Mouse (Mus musculus) heart, embryonic 11.5 days (tissue): Measurements from ENCODE around the gene Sema4d. TPM values are rescaled to one million over a fixed set of nuclear protein-coding genes. Genes with fewer than 3 reads are reported as not detected.

Experiments
- ATAC-seq: fragments of 200-750 bp; cut with Nextera tagmentation; replicated peaks from 2 replicates; pipeline ENCODE4 v1.8.0; 2017; ENCODE audit warnings: moderate library complexity; ENCODE audit not compliant: insufficient number of reproducible peaks, low FRiP score, low TSS enrichment
- H3K27ac ChIP-seq: fragments of 300-500 bp; sonication (generic); 2 replicates; pipeline ENCODE4 v1.5.1; 2014; ENCODE audit warnings: mild to moderate bottlenecking, low read depth, low read length
- H3K27me3 ChIP-seq: fragments of 300-500 bp; sonication (generic); 2 replicates; pipeline ENCODE4 v1.6.1; 2014; ENCODE audit warnings: mild to moderate bottlenecking, low read length, mixed read lengths; ENCODE audit not compliant: control insufficient read depth, insufficient read depth
- H3K36me3 ChIP-seq: fragments of 300-500 bp; sonication (generic); 2 replicates; pipeline ENCODE4 v1.6.1; 2014; ENCODE audit warnings: mild to moderate bottlenecking, low read length, moderate library complexity, mixed read lengths; ENCODE audit not compliant: control insufficient read depth, insufficient read depth
- H3K4me1 ChIP-seq: fragments of 300-500 bp; sonication (generic); 2 replicates; pipeline ENCODE4 v1.6.1; 2014; ENCODE audit warnings: low read length; ENCODE audit not compliant: control insufficient read depth, insufficient read depth
- H3K4me2 ChIP-seq: fragments of 300-500 bp; sonication (generic); 2 replicates; pipeline ENCODE4 v1.6.1; 2014; ENCODE audit warnings: mild to moderate bottlenecking, moderate library complexity
- H3K4me3 ChIP-seq: fragments of 300-500 bp; sonication (generic); 2 replicates; pipeline ENCODE4 v1.5.1; 2014; ENCODE audit warnings: low read depth, low read length
- H3K9ac ChIP-seq: fragments of 300-500 bp; sonication (generic); 2 replicates; pipeline ENCODE4 v1.6.1; 2014; ENCODE audit warnings: mild to moderate bottlenecking, low read depth, low read length, moderate library complexity
- H3K9me3 ChIP-seq: fragments of 300-500 bp; sonication (generic); replicated peaks from 2 replicates; pipeline ENCODE4 v1.6.1; 2016; ENCODE audit warnings: low read length; ENCODE audit not compliant: control insufficient read depth
- WGBS: fragments of 180-500 bp; shearing (Covaris S2); extraction: QIAGEN DNeasy Blood & Tissue Kit; methylation state at CpG from one replicate; pipeline ENCODE4 v1.1.7; 2014; ENCODE audit not compliant: insufficient replicate concordance; 5-methylcytosine and 5-hydroxymethylcytosine counted together
- polyA plus RNA-seq: library from polyadenylated mRNA; unstranded; fragments of >200 nt; fragmentation: Nextera tagmentation; extraction: Ambion mirVana; gene quantifications from 2 replicates; pipeline ENCODE4 v1.2.1, GENCODE M21; 2014

Sema4d gene
- polyA plus RNA-seq, 1 experiment from 2014 or later: 11.0 TPM

DNA sequence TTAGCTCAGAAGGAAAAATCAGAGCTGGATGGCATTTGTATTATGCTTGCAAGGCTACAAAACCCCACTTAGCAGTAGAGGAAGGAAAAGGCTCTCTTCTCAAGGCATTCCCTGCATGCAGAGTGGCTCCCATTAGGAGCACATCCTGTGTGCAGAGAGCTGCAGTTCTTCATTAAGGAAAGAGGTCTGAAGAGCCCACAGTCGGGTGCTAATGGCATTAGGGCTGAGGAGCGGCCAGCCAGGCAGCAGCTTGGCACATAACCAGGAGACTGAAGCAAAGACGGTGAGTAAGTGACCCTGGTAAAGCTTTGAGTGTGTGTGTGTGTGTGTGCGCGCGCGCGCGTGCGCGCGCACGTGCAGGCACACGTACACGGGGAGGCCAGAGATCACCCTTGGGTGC lies 12.7 kb upstream of the Sema4d start:
- WGBS: 77% methylated on average over 15 of the region's 15 CpGs
- Histone ChIP-seq H3K9ac (no peak overlapping the region), H3K27me3 (no peaks in the 10 kb centered on the region), H3K4me3 (no peak overlapping the region), H3K4me1 (no peaks in the 10 kb centered on the region), H3K27ac (no peak overlapping the region), H3K36me3 (no peaks in the 10 kb centered on the region), H3K9me3 (no peaks in the 10 kb centered on the region), H3K4me2 (no peak overlapping the region)
- ATAC-seq: no peak

GRCm38 (mm10) chr13:51805634-51806033 lies 12.1 kb upstream of the Sema4d start:
- no peak for ATAC-seq
- Histone ChIP-seq H3K9ac (no peak overlapping the region), H3K27ac (no peak overlapping the region), H3K4me2 (no peak overlapping the region), H3K36me3 (no peaks in the 10 kb centered on the region), H3K4me3 (no peak overlapping the region), H3K9me3 (no peaks in the 10 kb centered on the region), H3K4me1 (peaks cover 5% of the 10 kb centered on the region; the same call in 1 of the 2 replicates), H3K27me3 (no peaks in the 10 kb centered on the region)
- 74% methylated on average over 4 of the region's 4 CpGs for WGBS

GRCm38 (mm10) chr13:51800921-51801320 lies 7.4 kb upstream of the Sema4d start:
- Histone ChIP-seq H3K27ac (no peak overlapping the region), H3K9ac (no peak overlapping the region), H3K36me3 (no peaks in the 10 kb centered on the region), H3K4me2 (no peak overlapping the region), H3K4me1 (peaks cover 8% of the 10 kb centered on the region; the same call in 1 of the 2 replicates), H3K9me3 (no peaks in the 10 kb centered on the region), H3K4me3 (no peak overlapping the region), H3K27me3 (no peaks in the 10 kb centered on the region)
- WGBS: 59% methylated on average over 9 of the region's 9 CpGs
- no peak for ATAC-seq

DNA sequence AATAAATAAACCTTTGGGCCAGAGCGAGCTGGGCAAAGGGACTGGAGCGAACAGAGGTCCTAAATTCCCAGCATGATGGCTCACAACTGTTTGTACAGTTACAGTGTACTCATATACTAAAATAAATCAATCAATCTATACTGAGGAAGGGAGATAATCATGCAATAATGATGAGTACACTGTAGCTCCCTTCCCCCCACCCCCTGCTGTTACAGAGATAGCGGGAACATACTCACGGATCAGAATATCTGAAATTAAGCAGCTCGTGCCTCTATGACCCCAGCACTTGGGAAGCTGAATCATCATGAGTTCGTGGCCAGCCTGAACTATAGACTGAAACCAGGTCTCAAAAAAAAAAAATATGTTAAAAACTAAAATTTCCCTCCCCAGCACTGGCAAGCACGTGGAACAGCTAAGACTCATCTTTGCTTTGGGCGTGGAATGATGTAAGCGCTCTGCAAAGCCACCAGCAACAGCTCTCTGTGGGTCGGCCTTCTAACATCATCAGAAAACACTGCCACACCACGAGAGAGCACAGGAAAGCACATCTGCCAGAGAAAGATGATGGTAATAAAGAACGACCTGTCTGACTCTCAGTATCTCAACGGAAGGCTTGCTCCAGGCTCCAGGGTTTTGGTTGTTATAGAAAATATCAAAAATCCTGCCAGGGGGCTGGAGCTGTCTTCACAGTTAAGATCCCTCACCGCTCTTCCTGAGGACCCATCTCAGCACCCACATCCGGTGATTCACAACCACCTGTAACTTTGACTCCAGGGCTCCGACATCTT lies 6.4 kb upstream of the Sema4d start:
- Histone ChIP-seq H3K4me1 (peaks cover 8% of the 10 kb centered on the region; the same call in 1 of the 2 replicates), H3K4me2 (no peak overlapping the region), H3K27me3 (no peaks in the 10 kb centered on the region), H3K4me3 (no peak overlapping the region), H3K27ac (no peak overlapping the region), H3K9ac (no peak overlapping the region), H3K36me3 (no peaks in the 10 kb centered on the region), H3K9me3 (no peaks in the 10 kb centered on the region)
- 80% methylated on average over 16 of the region's 16 CpGs for WGBS
- ATAC-seq: no peak

- H3K4me2 ChIP-seq: no peak overlapping the region
- no peaks in the 10 kb centered on the region for H3K27me3 ChIP-seq
- H3K4me1 ChIP-seq: peaks cover 8% of the 10 kb centered on the region; the same call in 1 of the 2 replicates
- H3K9me3 ChIP-seq: no peaks in the 10 kb centered on the region
- no peak for ATAC-seq
- no peak overlapping the region for H3K9ac ChIP-seq
- H3K4me3 ChIP-seq: no peak overlapping the region
- 60% methylated on average over 8 of the region's 8 CpGs for WGBS
- no peak overlapping the region for H3K27ac ChIP-seq
- no peaks in the 10 kb centered on the region for H3K36me3 ChIP-seq
Measured at GRCm38 (mm10) chr13:51797899-51798746, 4.6 kb upstream of the Sema4d start.

DNA sequence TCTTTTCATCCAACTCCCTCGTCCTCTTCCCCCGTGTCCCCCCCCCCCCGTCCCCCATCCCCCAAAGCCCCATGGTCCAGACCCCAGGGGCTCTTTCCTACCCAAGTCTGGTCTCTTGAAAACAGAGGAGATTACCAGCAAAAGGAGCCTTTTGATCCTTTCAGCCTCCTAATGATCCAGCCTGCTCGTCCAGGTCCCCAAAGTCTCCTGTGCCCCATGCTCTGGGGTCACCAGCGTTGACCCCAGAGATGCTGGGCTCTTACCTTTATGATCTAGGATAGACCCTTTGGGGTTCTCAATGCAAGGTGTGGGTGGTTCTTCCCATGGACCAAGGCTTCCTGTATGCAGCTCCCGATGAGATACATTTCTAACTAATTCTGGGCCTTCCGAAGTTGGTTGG lies 401 bp upstream of the Sema4d start:
- 35% methylated on average over 6 of the region's 7 CpGs for WGBS
- Histone ChIP-seq H3K27me3 (peaks cover 12% of the 10 kb centered on the region), H3K4me3 (peak overlapping the region; percentile 94), H3K4me1 (peaks cover 13% of the 10 kb centered on the region), H3K4me2 (peak overlapping the region; percentile 98), H3K36me3 (no peaks in the 10 kb centered on the region), H3K27ac (no peak overlapping the region), H3K9ac (no peak overlapping the region), H3K9me3 (no peaks in the 10 kb centered on the region)
- no peak for ATAC-seq

- Histone ChIP-seq H3K27me3 (peaks cover 12% of the 10 kb centered on the region), H3K36me3 (no peaks in the 10 kb centered on the region), H3K9me3 (no peaks in the 10 kb centered on the region), H3K9ac (peak overlapping the region; percentile 82), H3K4me1 (peaks cover 10% of the 10 kb centered on the region), H3K4me3 (peak overlapping the region; percentile 94), H3K4me2 (peak overlapping the region; percentile 98), H3K27ac (0 out of 2 replicates have a peak overlapping the region, but pooled peaks have one; percentile 24)
- ATAC-seq: peak; percentile 37
- WGBS: 3% methylated on average over 43 of the region's 43 CpGs
Measured at GRCm38 (mm10) chr13:51792729-51793424, 670 bp downstream of the Sema4d start.

GRCm38 (mm10) chr13:51792135-51792573 lies 1.4 kb downstream of the Sema4d start:
- ATAC-seq: no peak
- Histone ChIP-seq H3K4me3 (peak overlapping the region; percentile 94), H3K4me2 (peak overlapping the region; percentile 98), H3K9ac (peak overlapping the region; percentile 82), H3K4me1 (peaks cover 10% of the 10 kb centered on the region), H3K27ac (no peak overlapping the region), H3K9me3 (no peaks in the 10 kb centered on the region), H3K36me3 (no peaks in the 10 kb centered on the region), H3K27me3 (peaks cover 12% of the 10 kb centered on the region)
- WGBS: 41% methylated on average over 11 of the region's 11 CpGs
